Mouse (Mus musculus) lung, adult 2 months (tissue): ENCODE measurements at regions not wholly inside any gene's neighbourhood (a gene's known extent, or its start where the extent isn't known, plus 50 kb on each side); places are given as distances from the start of the nearest gene placed in this dataset.

Source experiments
- CTCF ChIP-seq: fragments of 200-500 bp; IDR thresholded peaks from 2 replicates; pipeline ENCODE4 v1.5.1; 2011; ENCODE audit warnings: mild to moderate bottlenecking, low read length, control low read depth; ENCODE audit not compliant: insufficient read depth
- POLR2A ChIP-seq: fragments of 200-500 bp; IDR thresholded peaks from 2 replicates; pipeline ENCODE4 v1.6.1; 2011; ENCODE audit warnings: low read depth, mild to moderate bottlenecking, control low read depth, low read length, borderline replicate concordance; ENCODE audit errors: extremely low read depth

DNA sequence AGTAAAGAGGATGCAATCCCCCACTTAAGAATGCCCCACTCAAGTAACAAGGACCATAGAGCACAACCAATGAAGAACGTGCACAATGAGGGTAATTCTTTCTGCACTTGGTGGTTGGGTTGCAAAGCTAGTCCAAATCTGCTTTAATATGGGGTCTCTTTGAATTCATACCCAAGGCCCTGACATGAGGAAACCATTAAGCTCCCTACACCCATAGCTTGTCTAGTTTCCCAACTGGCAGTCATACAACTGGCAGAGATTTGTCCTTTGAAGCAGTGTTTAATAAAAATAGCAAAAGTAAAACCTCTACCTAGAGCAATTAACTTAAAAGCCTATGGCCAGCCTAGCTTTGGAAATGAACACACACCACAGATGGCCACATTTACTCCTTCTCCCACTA is 411.0 kb upstream of the Cdh5 start:
- TF ChIP-seq CTCF = no peak
- no peak for TF ChIP-seq POLR2A
